Mouse (Mus musculus) layer of hippocampus, postnatal 36 days (tissue): ENCODE results near the gene Narfl. TPM values are rescaled to one million over a fixed set of nuclear protein-coding genes. Genes with fewer than 3 reads are reported as not detected.
"Not testable (repeated sequence)": the region's sequence is repeated elsewhere in the genome, so short reads cannot be mapped to it uniquely, and the experiment has no call there.

Experiments used
- DNase-seq, 2 experiments: peaks; one replicate each; pipeline ENCODE4 v3.0.0; 2022
- total RNA-seq, 2 experiments: library from RNA; stranded (reverse); gene quantifications; 2 replicates each; pipeline ENCODE4 v1.2.3; 2021

Gene Narfl
- total RNA-seq, 2 experiments from 2014 or later = 35.1 to 37.5 TPM

DNA sequence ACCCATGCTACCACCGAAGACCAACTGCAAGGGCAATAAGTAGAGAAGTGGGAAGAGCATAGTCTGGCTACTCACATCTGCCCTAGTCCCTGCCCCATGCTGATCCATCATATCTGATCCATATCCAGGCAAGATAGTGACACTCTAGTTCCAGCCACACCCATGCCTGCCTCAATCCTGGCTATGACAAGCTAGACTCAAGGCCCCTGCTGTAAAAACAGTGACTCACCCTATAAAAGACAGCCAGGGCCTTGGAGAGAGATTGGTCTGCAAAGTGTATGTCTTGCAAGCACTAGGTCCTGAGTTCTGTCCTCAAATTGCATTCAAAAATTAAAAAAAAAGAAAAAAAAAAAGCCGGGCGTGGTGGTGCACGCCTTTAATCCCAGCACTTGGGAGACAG lies 32.9 kb downstream of the Narfl start:
- DNase-seq = no peak

DNA sequence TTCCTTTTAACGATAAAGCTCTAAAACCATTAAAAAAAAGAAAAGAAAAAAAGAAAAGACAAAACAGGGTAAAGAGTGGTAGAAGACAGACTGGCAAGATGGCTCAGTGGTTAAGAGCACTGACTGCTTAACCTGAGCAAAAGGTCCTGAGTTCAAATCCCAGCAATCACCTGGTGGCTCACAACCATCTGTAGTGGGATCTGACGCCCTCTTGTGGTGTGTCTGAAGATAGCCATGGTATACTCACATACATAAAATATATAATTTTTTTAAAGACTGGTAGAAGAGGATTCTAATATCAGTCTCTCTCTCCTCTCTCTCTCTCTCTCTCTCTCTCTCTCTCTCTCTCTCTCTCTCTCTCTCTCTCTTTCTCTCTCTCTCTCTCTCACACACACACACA lies 33.9 kb downstream of the Narfl start:
- DNase-seq = not testable (repeated sequence)

DNA sequence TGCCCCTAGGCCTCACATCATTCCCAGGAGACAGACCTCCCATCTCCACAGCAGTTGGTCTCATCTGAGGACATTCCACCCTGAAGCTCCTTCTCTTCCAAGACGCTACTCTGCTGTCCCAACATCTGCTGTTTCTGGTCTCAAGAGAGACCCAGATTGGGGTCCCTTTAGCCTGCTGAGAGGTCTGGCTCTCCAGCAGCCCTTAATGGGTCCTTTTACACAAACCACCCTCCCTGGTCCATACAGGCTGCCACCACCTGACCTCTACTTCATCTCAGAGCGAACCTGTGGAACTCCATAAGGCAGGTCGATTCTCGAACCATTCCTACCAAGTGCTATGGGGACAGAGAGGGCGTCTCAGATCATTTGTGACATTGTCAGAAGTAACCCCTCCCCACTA lies 34.5 kb downstream of the Narfl start:
- no peak for DNase-seq

DNA sequence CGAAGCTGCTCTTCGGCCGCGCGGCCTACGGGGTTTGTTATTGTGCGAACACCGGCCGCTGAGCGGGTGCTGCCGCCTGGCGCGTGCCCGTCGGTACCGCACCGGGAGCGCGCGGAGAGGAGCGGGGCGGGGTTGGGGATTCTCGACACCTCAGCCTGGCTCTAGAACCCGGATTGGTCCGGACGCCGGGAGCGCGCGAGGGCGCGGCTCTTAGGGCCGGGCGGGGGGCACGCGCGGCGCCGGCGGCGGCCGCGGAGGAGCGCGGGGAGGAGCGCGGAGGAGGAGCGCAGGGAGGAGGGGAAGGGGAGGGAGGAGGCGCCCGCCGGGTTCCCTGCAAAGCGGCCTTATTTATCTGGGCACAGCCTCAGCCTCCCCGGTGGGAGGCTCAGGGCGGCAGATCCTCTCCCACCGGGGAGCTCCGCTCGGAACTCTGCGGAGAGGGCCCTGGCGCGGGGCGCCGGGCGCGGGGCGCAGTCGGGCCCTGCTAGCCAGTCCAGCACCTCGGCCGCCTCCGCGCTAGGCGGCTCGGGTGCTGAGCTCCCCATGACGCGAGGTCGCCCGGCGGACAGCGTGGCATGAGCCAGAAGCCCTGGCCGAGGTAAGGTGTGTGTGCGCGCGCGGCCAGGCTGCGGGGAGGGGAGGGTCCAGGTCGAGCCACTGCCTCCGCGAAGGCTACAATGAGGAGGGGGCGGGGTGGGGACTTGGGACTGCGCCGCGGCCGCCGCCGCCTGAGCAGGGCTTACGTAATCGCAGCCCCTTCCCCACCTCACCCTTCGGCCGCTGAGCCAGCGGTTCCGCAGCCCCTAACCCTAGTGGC lies 35.4 kb downstream of the Narfl start, which contains the start of gene Fbxl16:
Gene Fbxl16, plus strand, starts transcription at position 297 of the 817 bp plus-strand sequence.
- DNase-seq = peak; percentile 91

DNA sequence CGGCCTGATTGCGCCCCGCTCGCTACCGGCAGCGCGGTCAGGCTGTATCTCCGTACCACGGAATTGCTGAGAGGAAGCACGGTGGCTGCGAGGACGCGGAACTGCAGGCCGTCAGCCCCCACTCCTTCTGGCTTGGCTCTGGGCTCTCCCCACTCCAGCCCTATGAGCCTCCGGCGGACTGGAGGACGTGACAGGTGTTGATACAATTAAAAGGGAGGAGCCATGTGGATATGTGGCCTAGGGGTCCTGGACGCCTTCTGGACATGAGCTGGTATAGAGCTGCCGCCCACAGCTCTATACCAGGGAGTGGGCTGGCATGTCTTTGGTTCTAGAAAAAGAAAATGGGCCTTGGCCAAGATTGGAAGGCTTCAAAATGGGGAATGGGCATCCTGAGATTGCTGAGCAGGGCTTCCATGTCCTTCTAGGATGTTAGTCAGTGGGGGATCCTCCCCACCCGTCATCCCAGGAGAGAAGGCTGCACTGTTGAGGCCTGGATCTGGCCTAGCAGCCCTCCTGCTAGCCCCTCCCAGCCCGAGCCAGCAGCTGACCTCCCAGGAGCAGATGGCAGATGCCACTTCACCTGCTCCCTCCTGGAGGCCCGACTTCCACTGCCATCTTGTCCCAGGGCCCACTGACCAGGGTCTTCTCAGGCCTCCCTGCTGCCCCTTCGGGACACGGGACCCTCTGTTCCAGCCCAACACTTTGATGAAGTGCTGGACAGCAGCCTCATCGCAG lies 36.2 kb downstream of the Narfl start:
- peak in 1 of 2 experiments; percentile 62 for DNase-seq

GRCm38 (mm10) chr17:25810890-25811289 lies 37.3 kb downstream of the Narfl start:
- DNase-seq = no peak

DNA sequence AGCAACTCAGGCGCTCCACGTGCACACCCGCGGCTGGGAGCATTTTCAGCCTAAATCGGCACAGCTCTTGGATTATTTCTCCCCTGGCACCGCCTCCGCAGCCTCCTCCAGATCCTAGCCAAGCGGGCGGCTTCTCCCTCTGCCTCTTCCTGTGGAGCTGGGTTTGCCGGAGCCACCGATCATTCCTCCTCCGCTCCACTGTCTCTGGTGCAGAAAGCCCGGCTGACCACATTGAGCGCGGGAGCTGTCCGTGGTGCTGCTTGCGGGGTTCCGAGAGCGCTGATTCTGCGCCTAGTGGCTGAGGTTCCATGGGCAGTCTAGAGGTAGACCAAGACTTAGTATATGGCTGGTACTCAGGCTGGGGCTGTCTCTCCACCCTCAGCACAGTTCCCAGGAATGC lies 39.9 kb downstream of the Narfl start:
- peak; percentile 80 to 85 for DNase-seq

GRCm38 (mm10) chr17:25817662-25818061 lies 44.1 kb downstream of the Narfl start:
- DNase-seq = no peak

DNA sequence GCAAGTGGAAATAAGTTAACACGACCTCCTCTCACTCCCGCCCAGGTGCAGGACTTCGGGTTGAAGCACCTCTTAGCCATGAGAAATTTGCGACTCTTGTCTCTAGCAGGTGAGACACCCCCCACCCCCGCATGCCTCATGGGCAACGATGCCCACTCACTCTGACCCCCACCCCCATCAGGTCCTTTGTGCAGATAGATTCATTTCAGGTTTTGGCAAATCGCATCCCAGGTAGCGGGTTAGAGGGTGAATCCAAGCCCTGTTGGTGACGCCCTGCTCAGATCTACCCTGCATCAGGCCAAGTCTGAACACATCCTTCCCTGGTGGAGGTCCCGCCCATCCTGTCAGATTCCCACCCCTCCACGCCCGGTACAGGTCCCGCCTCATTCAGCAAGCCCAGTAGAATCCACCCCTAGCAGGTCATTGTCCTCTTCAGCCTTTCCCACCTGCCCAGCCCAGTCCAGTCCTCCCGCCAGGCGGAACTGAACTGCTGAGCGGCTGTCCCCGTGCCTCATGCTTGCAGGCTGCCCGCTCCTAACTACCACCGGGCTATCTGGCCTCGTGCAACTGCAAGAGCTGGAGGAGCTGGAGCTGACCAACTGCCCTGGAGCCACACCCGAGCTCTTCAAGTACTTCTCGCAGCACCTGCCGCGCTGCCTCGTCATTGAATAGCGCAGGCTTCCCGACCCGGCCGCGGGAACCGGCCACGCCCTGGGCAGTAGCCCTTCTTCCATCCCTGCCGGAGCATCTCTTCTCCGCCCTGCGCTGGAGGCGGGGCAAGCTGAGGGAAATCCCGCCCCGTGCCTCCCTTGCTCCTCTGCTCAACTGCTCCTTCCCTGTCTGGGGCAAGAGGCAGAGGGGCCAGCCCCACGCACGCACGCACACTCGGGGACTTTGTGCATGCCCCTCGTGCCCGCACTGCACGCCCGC lies 45.5 kb downstream of the Narfl start:
- DNase-seq = no peak

DNA sequence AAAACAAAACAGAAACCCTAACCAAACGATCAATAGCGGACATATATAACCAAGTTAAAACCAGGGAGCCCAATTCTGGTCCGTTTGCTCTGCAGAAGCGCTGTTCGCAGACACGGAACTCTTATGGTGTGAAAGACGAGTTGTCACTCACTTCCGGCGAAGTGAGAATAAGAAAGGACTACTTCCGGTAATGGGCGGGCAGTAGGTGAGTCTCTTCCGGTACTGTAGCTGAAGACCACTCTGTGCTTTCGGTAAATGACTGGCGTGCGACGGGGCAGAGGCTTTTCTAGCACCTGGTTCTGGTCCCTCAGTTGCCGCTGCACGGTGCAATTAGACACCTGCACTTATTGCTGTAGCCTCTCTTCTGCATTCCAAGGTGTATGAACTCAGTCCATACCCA lies 49.9 kb downstream of the Narfl start, which contains the start of gene Wdr24:
Gene Wdr24, plus strand, starts transcription at position 176 of the 400 bp plus-strand sequence.
- peak; percentile 74 to 83 for DNase-seq

GRCm38 (mm10) chr17:25824362-25825142 lies 51.0 kb downstream of the Narfl start:
- no peak for DNase-seq

DNA sequence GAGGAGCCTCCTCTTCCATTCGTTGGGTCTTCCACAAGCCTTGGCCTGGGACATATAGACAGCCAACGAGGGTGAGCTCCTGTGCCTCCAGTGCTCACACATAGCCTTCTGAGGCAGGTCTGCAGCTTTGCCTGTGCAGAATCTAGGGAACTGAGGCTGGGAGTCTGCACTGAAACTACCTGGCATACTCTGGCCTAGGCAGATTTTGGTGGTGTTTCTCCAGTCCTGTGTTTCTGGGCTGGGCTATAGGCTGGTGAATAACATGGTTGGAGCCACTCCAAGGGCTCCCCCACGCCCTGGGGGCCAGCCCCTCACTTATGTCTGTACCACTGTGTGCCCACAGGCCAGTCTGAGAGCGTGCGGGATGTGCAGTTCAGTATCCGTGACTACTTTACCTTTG lies 51.7 kb downstream of the Narfl start:
- no peak for DNase-seq

DNA sequence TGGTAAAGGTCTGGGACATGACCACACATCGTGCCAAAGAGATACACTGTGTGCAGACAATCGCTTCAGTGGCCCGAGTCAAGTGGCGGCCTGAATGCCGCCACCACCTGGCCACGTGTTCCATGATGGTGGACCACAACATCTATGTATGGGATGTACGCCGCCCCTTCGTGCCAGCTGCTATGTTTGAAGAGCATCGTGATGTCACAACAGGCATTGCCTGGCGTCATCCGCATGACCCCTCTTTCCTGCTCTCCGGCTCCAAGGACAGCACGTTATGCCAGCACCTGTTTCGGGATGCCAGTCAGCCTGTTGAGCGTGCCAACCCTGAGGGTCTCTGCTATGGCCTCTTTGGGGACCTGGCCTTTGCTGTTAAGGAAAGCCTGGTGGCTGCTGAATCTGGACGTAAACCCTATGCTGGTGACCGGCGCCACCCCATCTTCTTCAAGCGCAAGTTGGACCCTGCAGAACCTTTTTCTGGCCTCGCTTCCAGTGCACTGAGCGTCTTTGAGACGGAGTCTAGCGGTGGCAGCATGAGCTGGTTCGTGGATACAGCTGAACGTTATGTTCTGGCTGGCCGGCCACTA lies 52.5 kb downstream of the Narfl start:
- no peak for DNase-seq

DNA sequence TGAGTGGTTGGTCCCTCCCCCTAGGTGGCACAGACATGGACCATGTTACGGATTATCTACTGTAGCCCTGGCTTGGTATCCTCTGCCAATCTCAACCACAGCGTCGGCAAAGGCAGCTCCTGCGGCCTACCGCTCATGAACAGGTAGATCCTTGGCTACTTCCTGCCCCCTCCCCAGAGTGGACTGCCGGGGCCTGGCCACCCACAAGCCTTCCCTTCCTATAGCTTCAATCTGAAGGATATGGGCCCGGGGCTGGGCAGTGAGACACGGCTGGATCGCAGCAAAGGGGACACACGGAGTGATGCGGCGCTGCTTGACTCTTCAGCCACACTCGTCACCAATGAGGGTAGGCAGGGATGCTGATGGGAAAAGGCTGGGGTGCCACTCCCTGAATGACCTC lies 53.4 kb downstream of the Narfl start:
- no peak for DNase-seq

GRCm38 (mm10) chr17:25827546-25828222 lies 54.1 kb downstream of the Narfl start:
- no peak for DNase-seq

GRCm38 (mm10) chr17:25828223-25828594 lies 54.6 kb downstream of the Narfl start:
- DNase-seq = no peak

GRCm38 (mm10) chr17:25828712-25829557 lies 55.4 kb downstream of the Narfl start, which contains the start of gene Jmjd8:
Gene Jmjd8 (plus strand): TSS chr17:25828867.
- peak; percentile 85 for DNase-seq

GRCm38 (mm10) chr17:25829558-25830017 lies 56.0 kb downstream of the Narfl start:
- DNase-seq = no peak

GRCm38 (mm10) chr17:25830200-25830753 lies 56.7 kb downstream of the Narfl start:
- no peak for DNase-seq
